Mouse (Mus musculus) small intestine, adult 2 months (tissue): Measurements from ENCODE around the gene Rpl36al. TPM values are rescaled to one million over a fixed set of nuclear protein-coding genes. Genes with fewer than 3 reads are reported as not detected.

Source experiments
- H3K27ac ChIP-seq: fragments of 200-500 bp; 2 replicates; pipeline ENCODE4 v1.5.1; 2012; ENCODE audit warnings: low read depth, low read length, control low read depth, inconsistent platforms; ENCODE audit not compliant: insufficient read depth
- H3K27me3 ChIP-seq: fragments of 200-500 bp; 2 replicates; pipeline ENCODE4 v1.6.1; 2012; ENCODE audit warnings: mild to moderate bottlenecking, moderate library complexity, low read length, inconsistent platforms; ENCODE audit not compliant: control insufficient read depth, insufficient read depth
- H3K36me3 ChIP-seq: fragments of 200-500 bp; 2 replicates; pipeline ENCODE4 v1.6.1; 2012; ENCODE audit warnings: mild to moderate bottlenecking, low read length, control low read depth, inconsistent platforms; ENCODE audit not compliant: control insufficient read depth, insufficient read depth
- H3K4me1 ChIP-seq: fragments of 200-500 bp; 2 replicates; pipeline ENCODE4 v1.6.1; 2012; ENCODE audit warnings: low read length, inconsistent platforms, mixed read lengths; ENCODE audit not compliant: control insufficient read depth, insufficient read depth, insufficient read length
- H3K4me3 ChIP-seq: fragments of 200-500 bp; 2 replicates; pipeline ENCODE4 v1.5.1; 2012; ENCODE audit warnings: low read depth, mild to moderate bottlenecking, control low read depth, inconsistent platforms, low read length, moderate library complexity
- CTCF ChIP-seq: fragments of 200-500 bp; IDR thresholded peaks from 2 replicates; pipeline ENCODE4 v1.5.1; 2012; ENCODE audit warnings: low read depth, mild to moderate bottlenecking, control low read depth, inconsistent platforms, low read length, moderate library complexity, mixed read lengths; ENCODE audit not compliant: insufficient replicate concordance, insufficient read length; ENCODE audit errors: extremely low read depth
- POLR2A ChIP-seq: fragments of 200-500 bp; IDR thresholded peaks from 2 replicates; pipeline ENCODE4 v1.6.1; 2012; ENCODE audit warnings: low read depth, mild to moderate bottlenecking, control low read depth, inconsistent platforms, low read length, moderate library complexity
- WGBS: fragments of 180-500 bp; shearing (Covaris S2); methylation state at CpG from one replicate; pipeline ENCODE4 v1.1.7; 2018; 5-methylcytosine and 5-hydroxymethylcytosine counted together
- polyA plus RNA-seq: library from polyadenylated mRNA; depleted of rRNA; stranded (reverse); fragments of >200 nt; gene quantifications from 2 replicates; pipeline ENCODE4 v1.2.3, GENCODE M21; 2012; rRNA removed

The Rpl36al gene
- polyA plus RNA-seq, 1 experiment, result 66.4 TPM

DNA sequence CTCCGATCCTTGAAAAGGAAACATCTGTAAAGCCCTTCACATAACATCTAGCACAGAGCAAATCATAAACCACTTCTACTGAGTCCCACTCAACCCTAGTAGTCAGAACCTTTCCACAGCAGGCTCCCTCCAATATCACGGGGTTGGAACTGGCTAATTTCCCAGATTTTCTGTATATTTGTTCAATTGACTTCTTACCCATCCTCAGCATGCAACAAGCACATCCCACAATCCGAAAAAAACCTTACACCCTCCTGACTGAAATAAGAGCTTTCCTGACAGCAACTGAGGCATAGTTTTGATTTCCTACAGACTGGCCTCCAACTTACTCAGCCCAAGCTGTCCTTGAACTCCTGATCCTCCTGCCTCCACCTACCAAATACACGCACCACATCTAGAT, 27.4 kb downstream of the Rpl36al start:
- Histone ChIP-seq H3K4me3 (no peak overlapping the region), H3K27me3 (no peaks in the 10 kb centered on the region), H3K27ac (no peak overlapping the region), H3K4me1 (no peaks in the 10 kb centered on the region; the same call in 1 of the 2 replicates), H3K36me3 (peaks cover 12% of the 10 kb centered on the region)
- WGBS, result 70% methylated on average over 4 of the region's 4 CpGs
- TF ChIP-seq POLR2A, result no peak
- no peak for TF ChIP-seq CTCF

GRCm38 (mm10) chr12:69155923-69156322, 28.0 kb downstream of the Rpl36al start:
- Histone ChIP-seq H3K27ac (no peak overlapping the region), H3K36me3 (peaks cover 12% of the 10 kb centered on the region), H3K4me3 (no peak overlapping the region), H3K4me1 (no peaks in the 10 kb centered on the region; the same call in 1 of the 2 replicates), H3K27me3 (no peaks in the 10 kb centered on the region)
- WGBS, result 69% methylated on average over 2 of the region's 2 CpGs
- TF ChIP-seq CTCF, result no peak
- TF ChIP-seq POLR2A, result no peak

DNA sequence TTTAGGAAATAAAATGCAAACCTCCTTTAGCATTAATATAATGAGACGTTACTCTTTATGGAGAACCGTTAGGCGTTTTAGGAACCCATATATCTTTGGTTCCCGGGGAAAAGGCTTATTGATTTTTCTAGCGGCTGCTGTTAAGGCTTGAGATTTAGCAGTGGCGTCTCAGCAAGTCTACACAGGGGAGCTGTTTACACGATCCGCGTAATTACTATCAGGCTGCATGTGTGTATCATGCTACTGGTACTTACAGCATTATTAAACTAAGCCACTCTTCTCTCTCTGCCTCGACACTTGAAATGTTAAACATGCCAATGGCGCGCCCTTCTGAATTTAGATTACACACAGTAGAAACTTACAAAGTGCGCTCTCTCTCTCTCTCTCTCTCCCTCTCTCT, 33.8 kb downstream of the Rpl36al start:
- TF ChIP-seq CTCF, result no peak
- TF ChIP-seq POLR2A, result no peak
- Histone ChIP-seq H3K27ac (no peak overlapping the region), H3K4me1 (no peaks in the 10 kb centered on the region), H3K36me3 (no peaks in the 10 kb centered on the region), H3K27me3 (no peaks in the 10 kb centered on the region; the same call in 1 of the 2 replicates), H3K4me3 (no peak overlapping the region)
- 38% methylated on average over 13 of the region's 13 CpGs for WGBS

- H3K36me3 ChIP-seq, result no peaks in the 10 kb centered on the region
- H3K4me1 ChIP-seq, result no peaks in the 10 kb centered on the region
- 70% methylated on average over 5 of the region's 5 CpGs for WGBS
- TF ChIP-seq POLR2A, result no peak
- TF ChIP-seq CTCF, result no peak
- H3K4me3 ChIP-seq, result no peak overlapping the region
- no peaks in the 10 kb centered on the region; the same call in 1 of the 2 replicates for H3K27me3 ChIP-seq
- no peak overlapping the region for H3K27ac ChIP-seq
Measured at GRCm38 (mm10) chr12:69147166-69147735, 36.6 kb downstream of the Rpl36al start.

DNA sequence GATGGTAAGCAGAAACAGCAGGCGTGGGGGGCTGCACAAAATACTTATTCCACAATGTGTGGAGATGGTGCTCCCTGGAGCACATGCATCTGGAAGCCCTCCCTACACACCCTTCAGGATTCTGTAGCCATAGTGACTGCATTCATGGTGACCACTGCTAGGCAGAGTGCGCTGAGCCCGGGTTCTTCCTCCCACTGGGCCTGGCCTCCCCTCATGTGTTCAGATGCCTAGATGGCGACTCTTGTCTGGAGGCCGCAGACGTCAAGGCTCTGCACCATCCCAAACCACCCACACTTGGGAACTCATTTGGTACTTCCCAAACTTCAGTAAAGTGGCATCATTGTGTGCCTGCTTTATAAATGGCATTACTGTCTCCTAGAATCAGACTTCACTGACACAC, 40.4 kb downstream of the Rpl36al start:
- no peaks in the 10 kb centered on the region for H3K36me3 ChIP-seq
- TF ChIP-seq POLR2A (no peak), CTCF (no peak)
- 83% methylated on average over 6 of the region's 6 CpGs for WGBS
- H3K27ac ChIP-seq, result no peak overlapping the region
- H3K27me3 ChIP-seq, result no peaks in the 10 kb centered on the region
- H3K4me1 ChIP-seq, result no peaks in the 10 kb centered on the region
- no peak overlapping the region for H3K4me3 ChIP-seq

DNA sequence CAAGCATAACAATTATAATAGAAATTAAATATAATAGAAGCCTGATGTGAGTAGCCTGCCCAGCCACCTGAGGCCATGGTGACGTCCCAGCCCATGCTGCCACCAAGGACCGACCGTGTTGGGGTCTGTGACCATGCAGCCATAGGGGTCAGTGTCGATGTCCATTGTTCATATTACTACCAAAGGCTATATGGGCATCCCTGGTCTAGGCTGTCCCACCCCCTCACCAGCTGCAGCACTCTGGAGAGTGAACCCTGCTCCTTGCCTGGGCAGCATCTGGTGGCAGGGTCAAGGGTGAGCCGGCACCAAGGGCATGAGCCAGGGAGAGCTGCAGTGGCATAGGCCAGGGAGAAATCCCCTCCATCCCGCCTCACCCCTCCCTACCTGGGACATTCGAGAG, 44.0 kb downstream of the Rpl36al start:
- no peaks in the 10 kb centered on the region for H3K36me3 ChIP-seq
- H3K4me3 ChIP-seq, result no peak overlapping the region
- H3K4me1 ChIP-seq, result no peaks in the 10 kb centered on the region
- no peak overlapping the region for H3K27ac ChIP-seq
- no peaks in the 10 kb centered on the region for H3K27me3 ChIP-seq
- TF ChIP-seq CTCF (no peak), POLR2A (no peak)
- 85% methylated on average over 7 of the region's 7 CpGs for WGBS

- no peaks in the 10 kb centered on the region for H3K36me3 ChIP-seq
- H3K27ac ChIP-seq, result no peak overlapping the region
- H3K4me1 ChIP-seq, result no peaks in the 10 kb centered on the region
- 89% methylated on average over 3 of the region's 3 CpGs for WGBS
- no peaks in the 10 kb centered on the region for H3K27me3 ChIP-seq
- H3K4me3 ChIP-seq, result no peak overlapping the region
- TF ChIP-seq CTCF, result no peak
- no peak for TF ChIP-seq POLR2A
Measured at GRCm38 (mm10) chr12:69139201-69139600, 44.7 kb downstream of the Rpl36al start.

Other genes with a start within 250 kb of the Rpl36al start
- 1,257 and 1,611 TPM in 2 replicates for gene Rps29, start 24.9 kb downstream of the Rpl36al start, polyA plus RNA-seq
- 0.60 and 0.90 TPM in 2 replicates for gene Lrr1, start 15.3 kb downstream of the Rpl36al start, polyA plus RNA-seq
- 19.1 and 20.6 TPM in 2 replicates for gene Mgat2, start 74 bp upstream of the Rpl36al start, polyA plus RNA-seq
- gene Gm49383, start 13.0 kb upstream of the Rpl36al start, polyA plus RNA-seq, result 0.51 and 1.6 TPM in 2 replicates
- 0.50 and 0.93 TPM in 2 replicates for gene Dnaaf2, start 14.3 kb upstream of the Rpl36al start, polyA plus RNA-seq
- not detected in 2 replicates for gene Gm49384, start 20.2 kb upstream of the Rpl36al start, polyA plus RNA-seq
- 0.95 and 3.4 TPM in 2 replicates for gene Pole2, start 44.1 kb upstream of the Rpl36al start, polyA plus RNA-seq
- 0.08 and 2.6 TPM in 2 replicates for gene Klhdc1, start 57.1 kb upstream of the Rpl36al start, polyA plus RNA-seq
- gene Klhdc2, start 112.6 kb upstream of the Rpl36al start, polyA plus RNA-seq, result 18.9 and 22.6 TPM in 2 replicates
- 0.20 and 0.71 TPM in 2 replicates for gene Nemf, start 173.1 kb upstream of the Rpl36al start, polyA plus RNA-seq
- 223 and 652 TPM in 2 replicates for gene Arf6, start 188.1 kb upstream of the Rpl36al start, polyA plus RNA-seq
- 1.9 and 5.4 TPM in 2 replicates for gene Gm9887, start 188.4 kb upstream of the Rpl36al start, polyA plus RNA-seq